Mouse (Mus musculus): Measurements from ENCODE around the gene Clec4b2.

DNA sequence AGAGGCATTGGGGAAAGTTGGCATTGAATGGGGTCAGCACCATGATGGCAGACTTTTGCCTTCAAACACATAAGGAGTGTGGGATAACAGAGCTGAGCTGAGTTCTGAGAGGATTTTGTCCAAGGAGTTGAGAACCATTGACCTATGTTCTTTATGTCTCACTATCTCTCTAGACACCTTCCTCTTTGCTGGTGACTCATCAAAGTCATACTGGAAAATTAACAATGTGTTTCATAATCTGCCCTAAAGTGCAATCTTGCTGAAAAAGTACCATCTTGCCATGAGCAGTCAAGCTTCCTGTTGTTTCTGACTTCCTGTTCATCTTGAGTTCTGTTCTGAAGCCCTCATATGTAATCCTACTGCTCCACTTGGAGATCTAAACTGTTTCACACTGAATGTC lies 80.0 kb downstream of the Clec4b2 start:
- TF ChIP-seq ZNF384 (IDR thresholded peaks at IDR 0.05; ENCODE audit: low read depth, low read length) (no peak), MAFK (IDR thresholded peaks at IDR 0.05; ENCODE audit: insufficient read depth, low read depth, low read length) (no peak)

All from ES-E14 (cell line).